Mouse (Mus musculus) embryonic facial prominence, embryonic 12.5 days (tissue): ENCODE data around the gene Batf2. TPM values are rescaled to one million over a fixed set of nuclear protein-coding genes. Genes with fewer than 3 reads are reported as not detected.

Experiments used
- ATAC-seq: fragments of 200-750 bp; cut with Nextera tagmentation; 2 replicates; pipeline ENCODE4 v1.8.0; 2017; ENCODE audit not compliant: insufficient number of reproducible peaks, insufficient read depth, low FRiP score, low TSS enrichment
- H3K27ac ChIP-seq: fragments of 300-500 bp; sonication (generic); 2 replicates; pipeline ENCODE4 v1.5.1; 2016; ENCODE audit warnings: mild to moderate bottlenecking
- H3K27me3 ChIP-seq: fragments of 300-500 bp; sonication (generic); 2 replicates; pipeline ENCODE4 v1.6.1; 2016; ENCODE audit warnings: mild to moderate bottlenecking, moderate library complexity
- H3K36me3 ChIP-seq: fragments of 300-500 bp; sonication (generic); 2 replicates; pipeline ENCODE4 v1.6.1; 2016; ENCODE audit warnings: mild to moderate bottlenecking
- H3K4me1 ChIP-seq: fragments of 300-500 bp; sonication (generic); 2 replicates; pipeline ENCODE4 v1.6.1; 2016
- H3K4me2 ChIP-seq: fragments of 300-500 bp; sonication (generic); replicated peaks from 2 replicates; pipeline ENCODE4 v1.6.1; 2016; ENCODE audit warnings: mild to moderate bottlenecking, moderate library complexity
- H3K4me3 ChIP-seq: fragments of 300-500 bp; sonication (generic); 2 replicates; pipeline ENCODE4 v1.5.1; 2016; ENCODE audit warnings: mild to moderate bottlenecking
- H3K9ac ChIP-seq: fragments of 300-500 bp; sonication (generic); 2 replicates; pipeline ENCODE4 v1.6.1; 2016; ENCODE audit warnings: mild to moderate bottlenecking, moderate library complexity
- H3K9me3 ChIP-seq: fragments of 300-500 bp; sonication (generic); 2 replicates; pipeline ENCODE4 v1.6.1; 2016; ENCODE audit warnings: mild to moderate bottlenecking, moderate library complexity
- WGBS: fragments of 180-500 bp; shearing (Covaris S2); methylation state at CpG from one replicate; pipeline ENCODE4 v1.1.7; 2016; 5-methylcytosine and 5-hydroxymethylcytosine counted together
- polyA plus RNA-seq: library from polyadenylated mRNA; unstranded; fragments of >200 nt; fragmentation: Nextera tagmentation; extraction: Ambion mirVana; gene quantifications from 2 replicates; pipeline ENCODE4 v1.2.1, GENCODE M21; 2016

Batf2 gene
- not detected in 2 replicates for polyA plus RNA-seq

DNA sequence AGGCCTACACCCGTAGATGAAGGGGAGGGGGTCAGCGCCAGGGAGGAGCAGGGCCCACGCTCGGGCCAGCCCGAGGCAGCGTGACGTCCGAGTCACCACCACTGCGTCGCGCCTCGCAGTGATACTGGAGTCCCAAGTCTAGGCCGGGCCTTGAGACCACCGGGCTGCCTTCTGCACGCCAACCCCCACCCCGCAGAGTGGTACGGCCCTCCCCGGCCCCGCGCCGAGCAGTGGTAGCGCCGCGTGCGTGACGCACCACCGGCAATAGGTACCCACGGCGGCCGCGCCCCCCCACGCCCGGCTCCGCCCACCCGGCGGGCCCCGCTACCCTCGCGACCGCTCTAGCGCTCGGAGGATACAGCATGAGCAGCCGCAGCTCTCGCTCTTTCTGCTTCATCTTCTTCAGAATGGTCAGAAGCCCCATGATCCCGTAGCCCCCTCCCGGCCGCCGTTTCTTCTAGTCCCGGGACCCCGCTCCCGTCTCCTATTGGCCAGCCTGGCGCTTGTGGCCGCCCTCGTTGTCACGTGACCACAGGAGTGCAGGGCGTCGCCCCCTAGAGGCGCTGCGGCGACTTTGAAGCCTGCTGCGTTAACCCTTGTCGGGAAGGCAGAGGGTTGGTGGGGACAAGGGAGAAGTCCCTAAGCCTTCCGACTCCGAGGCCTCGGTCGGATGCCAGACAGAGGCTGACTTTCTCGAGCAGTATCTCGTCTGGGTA, at the start of gene Batf2:
TSS of gene Batf2 (plus strand) at position 306 of the 716 bp plus-strand sequence.
- under 1% methylated on average over 67 of the region's 68 CpGs for WGBS
- Histone ChIP-seq H3K9ac (peak within 1 kb of the TSS; percentile 85), H3K36me3 (peaks cover 22% of the 10 kb centered on the region), H3K9me3 (no peaks in the 10 kb centered on the region), H3K4me1 (peaks cover 6% of the 10 kb centered on the region; the same call in 1 of the 2 replicates), H3K4me3 (peak within 1 kb of the TSS; percentile 59), H3K27ac (peak within 1 kb of the TSS; percentile 97), H3K27me3 (no peaks in the 10 kb centered on the region), H3K4me2 (peak within 1 kb of the TSS; percentile 67)
- peak; percentile 92 for ATAC-seq

- Histone ChIP-seq H3K27ac (no peak within 1 kb of the TSS), H3K4me3 (no peak within 1 kb of the TSS), H3K9me3 (no peaks in the 10 kb centered on the region), H3K36me3 (peaks cover 56% of the 10 kb centered on the region), H3K4me2 (no peak within 1 kb of the TSS), H3K4me1 (no peaks in the 10 kb centered on the region), H3K27me3 (no peaks in the 10 kb centered on the region), H3K9ac (no peak within 1 kb of the TSS)
- ATAC-seq: no peak
- 88% methylated on average over 7 of the region's 7 CpGs for WGBS
Measured at GRCm38 (mm10) chr19:6094119-6094518, 46.7 kb upstream of the Batf2 start, which contains the start of gene AC131692.1. AC131692.1 (plus strand) TSS chr19:6094419.

DNA sequence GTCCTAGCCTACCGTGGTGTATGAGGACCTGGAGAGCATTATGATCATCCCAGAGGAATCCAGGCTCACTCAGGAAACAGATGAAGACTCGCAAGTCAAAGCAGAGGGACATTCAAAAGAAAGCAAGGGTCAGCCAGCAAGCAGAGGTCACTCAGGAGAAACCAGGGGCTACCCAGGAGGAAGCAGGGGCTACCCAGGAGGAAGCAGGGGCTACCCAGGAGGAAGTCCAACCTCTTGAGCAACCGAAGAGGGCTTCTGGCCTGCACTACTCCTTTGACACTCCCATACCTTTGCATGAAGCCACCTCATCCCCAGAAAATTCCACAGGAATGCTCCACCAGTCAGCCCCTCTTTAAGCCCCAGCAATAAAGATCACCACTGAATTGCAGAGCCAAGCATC, 42.9 kb upstream of the Batf2 start:
- no peak overlapping the region for H3K9ac ChIP-seq
- H3K9me3 ChIP-seq: no peaks in the 10 kb centered on the region
- no peaks in the 10 kb centered on the region for H3K27me3 ChIP-seq
- H3K36me3 ChIP-seq: peaks cover 22% of the 10 kb centered on the region
- H3K4me3 ChIP-seq: no peak overlapping the region
- ATAC-seq: no peak
- 0 out of 2 replicates have a peak, but pooled peaks cover 3% of the 10 kb centered on the region for H3K4me1 ChIP-seq
- WGBS: 90% methylated on average over 3 of the region's 3 CpGs
- no peak overlapping the region for H3K27ac ChIP-seq
- H3K4me2 ChIP-seq: no peak overlapping the region

DNA sequence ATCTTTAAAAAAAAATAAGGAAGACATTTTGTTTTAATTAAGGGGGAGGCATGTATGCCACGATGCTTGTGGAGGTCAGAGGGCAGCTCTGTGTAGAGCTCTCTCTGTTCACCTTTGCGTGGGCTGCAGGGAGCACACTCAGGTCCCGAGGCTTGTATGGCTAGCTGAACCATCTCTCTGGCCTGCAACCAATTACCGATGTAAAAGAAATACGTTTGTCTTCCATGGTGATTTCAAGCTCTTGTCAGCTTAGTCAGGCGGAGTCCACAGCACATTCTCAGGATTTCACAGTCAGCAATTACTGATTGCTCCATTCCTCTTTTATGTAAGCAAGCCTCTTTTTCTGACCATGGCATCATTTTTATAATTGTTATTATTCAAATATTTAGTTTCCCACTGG, 39.6 kb upstream of the Batf2 start:
- no peaks in the 10 kb centered on the region for H3K27me3 ChIP-seq
- no peaks in the 10 kb centered on the region for H3K9me3 ChIP-seq
- no peak overlapping the region for H3K4me3 ChIP-seq
- no peak overlapping the region for H3K27ac ChIP-seq
- 0 out of 2 replicates have a peak, but pooled peaks cover 3% of the 10 kb centered on the region for H3K4me1 ChIP-seq
- no peak for ATAC-seq
- H3K36me3 ChIP-seq: peaks cover 4% of the 10 kb centered on the region; the same call in 1 of the 2 replicates
- H3K9ac ChIP-seq: no peak overlapping the region; the same call in 1 of the 2 replicates
- 25% methylated on average over 6 of the region's 6 CpGs for WGBS
- no peak overlapping the region for H3K4me2 ChIP-seq

GRCm38 (mm10) chr19:6102169-6102853, 38.5 kb upstream of the Batf2 start:
- Histone ChIP-seq H3K4me2 (no peak overlapping the region), H3K9ac (no peak overlapping the region), H3K4me1 (0 out of 2 replicates have a peak, but pooled peaks cover 3% of the 10 kb centered on the region), H3K27me3 (no peaks in the 10 kb centered on the region), H3K4me3 (no peak overlapping the region), H3K9me3 (no peaks in the 10 kb centered on the region), H3K36me3 (no peaks in the 10 kb centered on the region; the same call in 1 of the 2 replicates), H3K27ac (no peak overlapping the region)
- WGBS: 80% methylated on average over 6 of the region's 6 CpGs
- ATAC-seq: no peak

DNA sequence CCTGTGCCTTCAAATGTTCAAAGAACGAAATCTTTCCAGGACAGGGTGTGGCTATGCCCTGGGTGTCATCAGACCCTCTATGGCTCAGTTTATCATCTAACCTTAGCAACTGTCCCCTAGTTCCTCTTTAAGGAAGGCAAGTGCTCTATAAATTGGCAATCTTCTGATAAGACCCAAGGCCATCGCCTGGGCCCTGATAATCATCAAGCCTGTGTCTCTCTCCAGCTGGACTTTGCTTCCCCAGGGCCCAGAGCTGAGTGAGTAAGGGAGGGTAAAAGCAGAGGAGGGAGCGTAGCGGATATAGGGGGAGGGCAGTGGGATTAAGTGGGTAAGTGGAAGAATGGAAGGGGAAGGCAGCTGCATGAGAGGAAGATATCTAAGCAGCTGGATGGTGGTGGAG, 36.3 kb upstream of the Batf2 start:
- H3K36me3 ChIP-seq: no peaks in the 10 kb centered on the region; the same call in 1 of the 2 replicates
- H3K4me2 ChIP-seq: no peak overlapping the region
- ATAC-seq: no peak
- H3K27me3 ChIP-seq: no peaks in the 10 kb centered on the region
- no peak overlapping the region for H3K9ac ChIP-seq
- H3K4me3 ChIP-seq: no peak overlapping the region
- 77% methylated on average over 4 of the region's 4 CpGs for WGBS
- no peaks in the 10 kb centered on the region for H3K9me3 ChIP-seq
- 0 out of 2 replicates have a peak, but pooled peaks cover 3% of the 10 kb centered on the region for H3K4me1 ChIP-seq
- no peak overlapping the region for H3K27ac ChIP-seq

GRCm38 (mm10) chr19:6105586-6105985, 35.2 kb upstream of the Batf2 start, which contains the start of gene Naaladl1:
Naaladl1 (plus strand) TSS chr19:6105782.
- no peak within 1 kb of the TSS for H3K9ac ChIP-seq
- 82% methylated on average over 7 of the region's 7 CpGs for WGBS

GRCm38 (mm10) chr19:6113116-6113515, 27.7 kb upstream of the Batf2 start:
- Histone ChIP-seq H3K27me3 (no peaks in the 10 kb centered on the region), H3K4me2 (no peak overlapping the region), H3K9ac (no peak overlapping the region), H3K9me3 (no peaks in the 10 kb centered on the region), H3K4me3 (no peak overlapping the region), H3K4me1 (peaks cover 10% of the 10 kb centered on the region), H3K36me3 (peaks cover 32% of the 10 kb centered on the region), H3K27ac (no peak overlapping the region)
- ATAC-seq: no peak
- WGBS: 74% methylated on average over 6 of the region's 6 CpGs

More at GRCm38 (mm10) chr19:6105586-6105985, 35.2 kb upstream of the Batf2 start, which contains the start of gene Naaladl1:
- Histone ChIP-seq H3K9me3 (no peaks in the 10 kb centered on the region), H3K27me3 (no peaks in the 10 kb centered on the region), H3K4me3 (no peak within 1 kb of the TSS), H3K4me2 (no peak within 1 kb of the TSS), H3K27ac (no peak within 1 kb of the TSS), H3K4me1 (0 out of 2 replicates have a peak, but pooled peaks cover 3% of the 10 kb centered on the region), H3K36me3 (no peaks in the 10 kb centered on the region)
- no peak for ATAC-seq

- Histone ChIP-seq H3K9me3 (no peaks in the 10 kb centered on the region), H3K4me2 (peak overlapping the region; percentile 90), H3K4me1 (peaks cover 15% of the 10 kb centered on the region), H3K27me3 (no peaks in the 10 kb centered on the region), H3K4me3 (peak overlapping the region; percentile 86), H3K36me3 (peaks cover 38% of the 10 kb centered on the region), H3K9ac (no peak overlapping the region), H3K27ac (no peak overlapping the region)
- WGBS: 90% methylated on average over 15 of the region's 15 CpGs
- no peak for ATAC-seq
Measured at GRCm38 (mm10) chr19:6116113-6116850, 24.5 kb upstream of the Batf2 start.

DNA sequence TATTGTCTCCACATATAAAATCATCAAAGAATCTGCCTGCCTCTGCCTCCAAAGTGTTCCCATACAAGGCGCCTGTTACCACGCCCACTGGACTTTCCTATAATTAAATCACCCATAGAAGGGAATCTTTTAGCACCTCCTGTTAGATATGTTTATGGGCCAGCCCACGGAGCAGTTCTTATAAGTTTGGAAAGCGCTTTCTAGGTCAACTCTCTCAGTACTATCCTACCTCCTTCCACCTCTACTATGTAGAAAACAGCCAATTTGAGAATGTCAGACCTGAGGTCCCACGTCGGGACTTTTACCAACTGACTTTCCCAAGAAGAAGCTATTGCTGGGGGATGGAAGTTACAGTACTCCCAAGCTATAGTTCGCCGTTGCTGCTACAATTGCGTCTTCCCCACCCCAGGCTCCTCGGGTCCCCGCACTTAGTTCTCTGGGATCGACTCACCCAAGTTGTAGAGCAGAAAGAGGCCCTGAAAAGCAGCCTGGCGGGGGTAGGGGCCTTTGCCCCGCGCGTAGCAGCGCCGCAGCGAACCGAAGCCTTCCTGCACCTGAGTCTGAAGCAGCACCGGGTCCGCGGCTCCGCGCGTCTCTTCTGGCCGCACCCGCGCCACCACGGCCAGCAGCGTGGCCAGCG, 23.3 kb upstream of the Batf2 start:
- Histone ChIP-seq H3K36me3 (peaks cover 38% of the 10 kb centered on the region), H3K27ac (peak overlapping the region; percentile 97), H3K4me1 (peaks cover 15% of the 10 kb centered on the region), H3K27me3 (no peaks in the 10 kb centered on the region), H3K9me3 (no peaks in the 10 kb centered on the region), H3K4me3 (peak overlapping the region; percentile 86), H3K9ac (peak overlapping the region; percentile 89), H3K4me2 (peak overlapping the region; percentile 90)
- ATAC-seq: peak; percentile 24; the same call in 1 of the 2 replicates
- WGBS: 5% methylated on average over 32 of the region's 32 CpGs
